Mouse (Mus musculus): ENCODE measurements at regions not wholly inside any gene's neighbourhood (a gene's known extent, or its start where the extent isn't known, plus 50 kb on each side); places are given as distances from the start of the nearest gene placed in this dataset.

DNA sequence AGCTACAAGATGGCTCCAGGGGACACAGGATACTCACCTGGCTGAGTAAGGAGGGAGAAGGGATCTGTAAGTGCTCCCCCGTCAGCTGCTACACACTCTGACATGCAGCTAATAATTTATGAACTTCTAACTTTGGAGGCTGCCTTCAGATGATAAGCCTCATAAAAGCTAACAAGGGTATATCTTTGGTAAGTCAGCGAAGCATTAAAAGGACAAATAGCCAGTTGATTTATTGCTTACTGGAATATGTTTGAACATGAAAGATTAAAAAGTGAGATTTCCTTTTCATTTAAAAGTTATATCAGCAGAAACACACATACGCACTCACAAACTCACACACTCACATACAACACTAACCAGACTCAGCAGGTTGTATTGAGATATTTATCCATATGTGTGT is 161.2 kb upstream of the Dmrta1 start:
- Histone ChIP-seq H3K4me1 (ENCODE audit: control insufficient read depth, insufficient read depth, insufficient read length) (no peaks in the 10 kb centered on the region), H3K27me3 (ENCODE audit: control insufficient read depth, insufficient read depth, low read length) (no peaks in the 10 kb centered on the region), H3K4me3 (ENCODE audit: extremely low read depth, insufficient read depth, insufficient read length) (no peak overlapping the region), H3K36me3 (ENCODE audit: control insufficient read depth, insufficient read depth, low read length) (no peaks in the 10 kb centered on the region), H3K27ac (ENCODE audit: insufficient read depth, low read length) (no peak overlapping the region)
- TF ChIP-seq POLR2A (IDR thresholded peaks at IDR 0.05; ENCODE audit: low read depth, low read length), result no peak
- no peak for DNase-seq (ENCODE audit: low read depth in 1 of 2, low spot score in 2 of 2)
- WGBS, result 72% methylated on average over 3 of the region's 3 CpGs

DNA sequence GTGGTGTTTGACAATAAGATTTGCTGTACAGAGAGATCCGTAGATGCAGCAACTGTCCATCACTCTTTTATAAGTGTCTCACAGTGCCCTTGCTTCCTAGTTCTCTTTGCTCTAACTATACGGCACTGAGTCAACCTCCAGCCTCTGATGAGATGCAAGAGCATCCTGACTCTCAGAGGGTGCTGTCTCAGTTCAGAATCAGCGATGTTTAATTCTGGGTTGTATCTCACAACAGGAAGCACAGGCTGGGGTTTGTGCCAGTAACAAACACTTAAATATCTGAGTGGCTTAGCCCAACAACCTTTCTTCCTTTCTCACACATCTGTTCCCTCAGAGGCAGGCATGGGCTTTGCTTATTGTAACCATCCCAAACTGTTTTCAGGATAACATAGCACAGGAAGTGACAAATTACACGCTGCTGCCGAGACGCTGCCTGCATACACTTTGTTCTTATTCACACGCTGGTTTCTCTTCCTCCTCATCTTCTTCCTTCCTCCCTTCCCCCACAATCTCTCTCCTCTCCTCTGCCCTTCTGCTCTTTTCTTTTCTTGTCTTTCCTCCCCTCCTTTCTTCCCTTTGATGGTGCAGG is 163.3 kb upstream of the Dmrta1 start:
- H3K27me3 ChIP-seq (ENCODE audit: control insufficient read depth, insufficient read depth, low read length), result no peaks in the 10 kb centered on the region
- H3K27ac ChIP-seq (ENCODE audit: insufficient read depth, low read length), result no peak overlapping the region
- no peak for TF ChIP-seq POLR2A (IDR thresholded peaks at IDR 0.05; ENCODE audit: low read depth, low read length)
- TF ChIP-seq CTCF (IDR thresholded peaks at IDR 0.05; ENCODE audit: extremely low read depth, insufficient read depth, insufficient read length, insufficient replicate concordance), result no peak
- no peak for DNase-seq (ENCODE audit: low read depth in 1 of 2, low spot score in 2 of 2)
- no peak overlapping the region for H3K4me3 ChIP-seq (ENCODE audit: extremely low read depth, insufficient read depth, insufficient read length)
- no peaks in the 10 kb centered on the region for H3K36me3 ChIP-seq (ENCODE audit: control insufficient read depth, insufficient read depth, low read length)
- WGBS, result 18% methylated on average over 7 of the region's 7 CpGs
- H3K4me1 ChIP-seq (ENCODE audit: control insufficient read depth, insufficient read depth, insufficient read length), result no peaks in the 10 kb centered on the region

DNA sequence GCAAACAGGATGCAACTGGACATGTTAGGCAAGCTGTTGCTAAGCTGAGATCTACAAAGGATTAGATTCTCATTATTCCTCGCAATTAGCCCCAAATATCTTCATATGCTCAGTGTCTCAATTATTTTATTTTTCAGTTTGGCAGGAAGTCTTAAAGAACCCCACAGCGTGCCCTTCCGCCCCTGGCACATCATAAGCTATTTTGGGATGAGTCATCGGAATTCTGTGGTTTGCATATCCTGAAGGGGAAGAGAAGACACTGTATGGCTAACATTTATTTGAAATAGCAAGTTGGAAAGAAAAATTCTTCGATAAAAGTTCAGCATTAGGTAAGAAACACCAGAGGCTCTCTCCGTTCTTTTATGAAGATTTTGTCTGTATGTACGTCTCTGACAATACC is 164.3 kb upstream of the Dmrta1 start:
- WGBS, result 41% methylated on average over 7 of the region's 7 CpGs
- Histone ChIP-seq H3K27ac (ENCODE audit: insufficient read depth, low read length) (no peak overlapping the region), H3K4me1 (ENCODE audit: control insufficient read depth, insufficient read depth, insufficient read length) (no peaks in the 10 kb centered on the region)

DNA sequence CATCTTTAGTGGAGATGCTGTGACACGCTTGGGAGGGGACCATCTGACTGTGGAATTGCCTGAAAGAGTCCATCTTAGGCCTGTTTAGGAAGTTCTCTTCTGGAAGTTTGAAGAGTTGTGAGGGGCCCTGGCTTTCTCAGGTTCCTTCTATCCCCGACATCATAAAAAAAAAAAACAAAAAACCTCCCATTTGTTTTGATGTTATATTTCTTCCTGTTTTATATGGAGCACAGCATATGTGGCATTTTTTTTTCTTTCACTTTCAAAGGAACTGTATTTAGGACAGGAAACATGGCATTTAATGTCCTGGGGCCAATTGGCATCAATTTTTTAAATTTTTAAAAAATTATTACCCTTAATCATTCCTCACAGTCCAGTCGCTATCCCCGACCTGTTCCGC is 168.6 kb upstream of the Dmrta1 start:
- Histone ChIP-seq H3K27me3 (ENCODE audit: control insufficient read depth, insufficient read depth, low read length) (no peaks in the 10 kb centered on the region), H3K36me3 (ENCODE audit: control insufficient read depth, insufficient read depth, low read length) (no peaks in the 10 kb centered on the region), H3K4me3 (ENCODE audit: extremely low read depth, insufficient read depth, insufficient read length) (no peak overlapping the region), H3K4me1 (ENCODE audit: control insufficient read depth, insufficient read depth, insufficient read length) (no peaks in the 10 kb centered on the region), H3K27ac (ENCODE audit: insufficient read depth, low read length) (no peak overlapping the region)
- 82% methylated on average over 5 of the region's 5 CpGs for WGBS
- TF ChIP-seq POLR2A (IDR thresholded peaks at IDR 0.05; ENCODE audit: low read depth, low read length) (no peak), CTCF (IDR thresholded peaks at IDR 0.05; ENCODE audit: extremely low read depth, insufficient read depth, insufficient read length, insufficient replicate concordance) (no peak)
- DNase-seq (ENCODE audit: low read depth in 1 of 2, low spot score in 2 of 2), result no peak

More for the DNA sequence above, 164.3 kb upstream of the Dmrta1 start:
- H3K4me3 ChIP-seq (ENCODE audit: extremely low read depth, insufficient read depth, insufficient read length), result no peak overlapping the region
- no peaks in the 10 kb centered on the region for H3K36me3 ChIP-seq (ENCODE audit: control insufficient read depth, insufficient read depth, low read length)
- TF ChIP-seq POLR2A (IDR thresholded peaks at IDR 0.05; ENCODE audit: low read depth, low read length), result no peak
- TF ChIP-seq CTCF (IDR thresholded peaks at IDR 0.05; ENCODE audit: extremely low read depth, insufficient read depth, insufficient read length, insufficient replicate concordance), result no peak
- DNase-seq (ENCODE audit: low read depth in 1 of 2, low spot score in 2 of 2), result no peak
- no peaks in the 10 kb centered on the region for H3K27me3 ChIP-seq (ENCODE audit: control insufficient read depth, insufficient read depth, low read length)

DNA sequence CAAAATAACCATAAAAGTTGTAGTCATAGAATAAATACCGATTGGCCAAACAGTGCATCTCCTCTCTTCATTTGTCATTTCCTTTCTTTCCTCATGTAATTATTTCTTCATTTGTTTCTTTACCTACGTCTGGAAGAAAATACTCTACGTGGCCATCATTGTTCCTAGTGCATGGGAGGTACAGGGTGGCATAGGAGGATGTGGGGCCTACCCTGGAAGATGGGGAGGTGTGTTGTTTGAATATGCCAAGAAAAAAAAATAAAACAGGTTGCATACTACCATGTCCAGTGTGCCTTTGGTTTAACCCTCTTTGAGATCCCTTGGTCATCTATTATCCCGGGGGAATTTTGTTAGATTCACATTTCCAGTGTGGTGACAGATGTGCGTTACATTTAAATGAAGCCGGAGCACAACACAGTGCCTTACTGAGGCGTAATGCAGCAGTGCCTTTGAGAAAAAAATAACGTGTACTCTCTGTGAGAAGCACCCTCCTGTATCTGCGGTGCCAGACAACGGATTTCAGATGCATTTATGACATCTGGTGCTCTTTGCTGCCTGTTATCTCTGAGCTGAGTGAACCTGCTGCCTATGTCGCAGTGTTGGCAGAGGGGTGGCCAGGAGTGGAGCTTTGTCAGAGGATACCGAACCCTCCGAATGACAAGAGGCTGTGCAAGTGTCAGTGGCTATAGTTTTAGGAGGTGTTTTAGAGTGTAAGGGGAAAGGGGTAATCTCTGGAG is 169.4 kb upstream of the Dmrta1 start:
- Histone ChIP-seq H3K4me3 (ENCODE audit: extremely low read depth, insufficient read depth, insufficient read length) (no peak overlapping the region), H3K4me1 (ENCODE audit: control insufficient read depth, insufficient read depth, insufficient read length) (no peaks in the 10 kb centered on the region), H3K36me3 (ENCODE audit: control insufficient read depth, insufficient read depth, low read length) (no peaks in the 10 kb centered on the region), H3K27me3 (ENCODE audit: control insufficient read depth, insufficient read depth, low read length) (no peaks in the 10 kb centered on the region), H3K27ac (ENCODE audit: insufficient read depth, low read length) (no peak overlapping the region)
- 83% methylated on average over 13 of the region's 13 CpGs for WGBS
- DNase-seq (ENCODE audit: low read depth in 1 of 2, low spot score in 2 of 2), result no peak
- TF ChIP-seq POLR2A (IDR thresholded peaks at IDR 0.05; ENCODE audit: low read depth, low read length), result no peak
- TF ChIP-seq CTCF (IDR thresholded peaks at IDR 0.05; ENCODE audit: extremely low read depth, insufficient read depth, insufficient read length, insufficient replicate concordance), result no peak

DNA sequence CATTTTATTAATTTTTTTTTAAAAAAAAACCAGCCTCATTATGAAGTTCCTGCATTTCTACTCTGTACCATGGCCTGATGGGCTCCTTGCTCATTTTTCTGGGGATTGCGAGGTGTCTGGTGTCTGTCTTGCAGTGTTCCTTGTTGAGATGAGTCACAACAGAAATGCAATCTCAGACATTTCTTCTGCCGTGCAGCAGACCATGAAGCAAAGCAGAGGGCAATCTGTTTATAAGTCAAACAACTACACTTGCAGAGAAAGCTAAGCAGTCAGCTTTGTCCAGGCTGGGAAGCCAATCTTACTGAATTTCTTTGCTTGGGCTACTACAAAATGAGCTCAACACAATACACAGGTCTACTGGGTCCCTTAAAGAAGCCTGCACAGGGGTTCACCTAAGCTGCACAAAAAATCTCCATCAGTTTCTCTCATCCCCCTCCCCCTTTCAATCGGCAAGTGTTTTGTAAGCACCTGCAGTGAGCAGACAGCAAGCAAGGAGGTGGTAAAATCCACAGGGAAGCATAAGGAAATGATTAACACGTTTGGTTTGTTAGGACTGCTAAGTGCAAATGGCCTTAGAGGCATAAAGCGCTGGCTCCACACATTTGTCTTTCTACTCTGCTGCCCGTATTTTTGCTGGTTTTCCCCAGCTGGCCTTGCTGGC is 171.0 kb upstream of the Dmrta1 start:
- Histone ChIP-seq H3K27ac (ENCODE audit: insufficient read depth, low read length) (no peak overlapping the region), H3K27me3 (ENCODE audit: control insufficient read depth, insufficient read depth, low read length) (no peaks in the 10 kb centered on the region), H3K36me3 (ENCODE audit: control insufficient read depth, insufficient read depth, low read length) (no peaks in the 10 kb centered on the region), H3K4me3 (ENCODE audit: extremely low read depth, insufficient read depth, insufficient read length) (no peak overlapping the region), H3K4me1 (ENCODE audit: control insufficient read depth, insufficient read depth, insufficient read length) (no peaks in the 10 kb centered on the region)
- DNase-seq (ENCODE audit: low read depth in 1 of 2, low spot score in 2 of 2), result no peak
- TF ChIP-seq CTCF (IDR thresholded peaks at IDR 0.05; ENCODE audit: extremely low read depth, insufficient read depth, insufficient read length, insufficient replicate concordance), result no peak
- TF ChIP-seq POLR2A (IDR thresholded peaks at IDR 0.05; ENCODE audit: low read depth, low read length), result no peak
- 66% methylated on average over 6 of the region's 6 CpGs for WGBS

DNA sequence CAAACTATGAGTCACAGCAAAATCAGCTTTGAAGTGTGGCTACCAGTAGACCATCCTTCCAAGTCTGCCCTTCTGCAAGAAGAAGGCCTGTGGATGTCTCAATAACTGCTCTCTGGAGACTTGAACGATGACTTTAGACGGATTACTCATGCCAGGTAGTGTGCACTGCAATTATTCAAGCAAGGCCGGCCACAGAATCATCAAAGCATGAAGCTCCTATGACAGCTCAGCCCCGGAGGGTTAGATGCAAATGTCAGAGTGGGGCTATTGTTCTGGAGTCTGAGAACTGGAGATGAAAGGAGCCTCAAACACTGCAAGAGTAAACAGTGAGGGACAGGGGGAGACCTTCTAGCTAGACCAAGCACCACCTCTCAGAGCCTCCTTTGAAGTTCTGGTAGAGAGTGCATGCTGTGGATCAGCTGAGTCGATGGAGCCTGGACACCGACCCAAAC is 173.8 kb upstream of the Dmrta1 start:
- DNase-seq (ENCODE audit: low read depth in 1 of 2, low spot score in 2 of 2), result no peak
- 24% methylated on average over 6 of the region's 6 CpGs for WGBS
- Histone ChIP-seq H3K36me3 (ENCODE audit: control insufficient read depth, insufficient read depth, low read length) (no peaks in the 10 kb centered on the region), H3K4me1 (ENCODE audit: control insufficient read depth, insufficient read depth, insufficient read length) (no peaks in the 10 kb centered on the region), H3K4me3 (ENCODE audit: extremely low read depth, insufficient read depth, insufficient read length) (no peak overlapping the region), H3K27ac (ENCODE audit: insufficient read depth, low read length) (no peak overlapping the region), H3K27me3 (ENCODE audit: control insufficient read depth, insufficient read depth, low read length) (no peaks in the 10 kb centered on the region)
- no peak for TF ChIP-seq CTCF (IDR thresholded peaks at IDR 0.05; ENCODE audit: extremely low read depth, insufficient read depth, insufficient read length, insufficient replicate concordance)
- TF ChIP-seq POLR2A (IDR thresholded peaks at IDR 0.05; ENCODE audit: low read depth, low read length), result no peak

All from spleen, adult 2 months (tissue).